Comparison of ENCODE assay signal across 8 mouse cellular contexts in genomic region chr13:55486029-55486794, GRCm38 (mm10). TPM values are rescaled to one million over a fixed set of nuclear protein-coding genes. Genes with fewer than 3 reads are reported as not detected.
DNase-seq lines count a peak whose midpoint lies in the region; ATAC-seq and TF ChIP-seq lines count a peak whose summit lies in the region.

No protein-coding gene starts in this region.

- TF ChIP-seq CTCF in kidney, postnatal 0 days (IDR thresholded peaks at IDR 0.05; ENCODE audit: low read depth), result no peak
- TF ChIP-seq CTCF in cortical plate, adult 2 months (IDR thresholded peaks at IDR 0.05; ENCODE audit: extremely low read depth, insufficient read depth, low read length), result no peak
- no peak for TF ChIP-seq CTCF in liver, postnatal 0 days (IDR thresholded peaks at IDR 0.05; ENCODE audit: low read depth)

- peak overlapping the region; percentile 96 for H3K4me2 ChIP-seq in kidney, postnatal 0 days (ENCODE audit: low read length)
- peak overlapping the region; percentile 95 for H3K4me2 ChIP-seq in heart, embryonic 16.5 days (ENCODE audit: low read depth, low read length)
- peak overlapping the region; percentile 81 for H3K4me2 ChIP-seq in liver, postnatal 0 days (ENCODE audit: low read depth, low read length)

- no peak for TF ChIP-seq EP300 in liver, postnatal 0 days (IDR thresholded peaks at IDR 0.05; ENCODE audit: low read depth)

- 33% methylated on average over 14 of the region's 14 CpGs for WGBS in kidney, postnatal 0 days
- WGBS in heart, embryonic 16.5 days, result 49% methylated on average over 14 of the region's 14 CpGs
- 56% methylated on average over 14 of the region's 14 CpGs for WGBS in liver, postnatal 0 days (ENCODE audit: insufficient replicate concordance)

- H3K27ac ChIP-seq in kidney, postnatal 0 days, result no peak overlapping the region
- 0 out of 2 replicates have a peak overlapping the region, but pooled peaks have one; percentile 80 for H3K27ac ChIP-seq in cortical plate, adult 2 months (ENCODE audit: insufficient read depth, low read length)
- H3K27ac ChIP-seq in heart, embryonic 16.5 days (ENCODE audit: low read length), result no peak overlapping the region
- no peak overlapping the region for H3K27ac ChIP-seq in liver, postnatal 0 days (ENCODE audit: low read depth)

- peak overlapping the region; percentile 93 for H3K4me3 ChIP-seq in kidney, postnatal 0 days (replicated peaks; ENCODE audit: low read depth, low read length)
- H3K4me3 ChIP-seq in cortical plate, adult 2 months (ENCODE audit: insufficient read depth, low read length), result peak overlapping the region; percentile 68
- H3K4me3 ChIP-seq in heart, embryonic 16.5 days (ENCODE audit: low read length), result peak overlapping the region; percentile 60
- H3K4me3 ChIP-seq in liver, postnatal 0 days (ENCODE audit: low read depth, low read length), result 0 out of 2 replicates have a peak overlapping the region, but pooled peaks have one; percentile 56

- H3K4me1 ChIP-seq in kidney, postnatal 0 days (replicated peaks; ENCODE audit: insufficient read depth, low read length), result peaks cover 29% of the 10 kb centered on the region; the same call in 1 of the 2 replicates
- H3K4me1 ChIP-seq in cortical plate, adult 2 months (ENCODE audit: control insufficient read depth, insufficient read depth, low read length), result no peaks in the 10 kb centered on the region
- peaks cover 51% of the 10 kb centered on the region for H3K4me1 ChIP-seq in heart, embryonic 16.5 days (ENCODE audit: control insufficient read depth, insufficient read depth, low read length)
- peaks cover 7% of the 10 kb centered on the region for H3K4me1 ChIP-seq in liver, postnatal 0 days (ENCODE audit: insufficient read depth)

- no peaks in the 10 kb centered on the region for H3K9me3 ChIP-seq in kidney, postnatal 0 days (replicated peaks; ENCODE audit: low read length)
- no peaks in the 10 kb centered on the region for H3K9me3 ChIP-seq in heart, embryonic 16.5 days (replicated peaks; ENCODE audit: control insufficient read depth, low read length)
- no peaks in the 10 kb centered on the region for H3K9me3 ChIP-seq in liver, postnatal 0 days (ENCODE audit: low read length)

- ATAC-seq in kidney, postnatal 0 days (replicated peaks; ENCODE audit: low FRiP score, low read depth), result no peak
- ATAC-seq in heart, embryonic 16.5 days (replicated peaks; ENCODE audit: extremely low read depth, insufficient read depth, low FRiP score), result no peak
- ATAC-seq in liver, postnatal 0 days, result no peak
- no peak for ATAC-seq in monocyte, adult 5-6 weeks (replicated peaks; ENCODE audit: insufficient number of reproducible peaks, low FRiP score, low TSS enrichment, poor library complexity, severe bottlenecking)

- H3K9ac ChIP-seq in kidney, postnatal 0 days (ENCODE audit: low read depth, low read length), result peak overlapping the region; percentile 97; the same call in 1 of the 2 replicates
- H3K9ac ChIP-seq in heart, embryonic 16.5 days (ENCODE audit: low read length), result peak overlapping the region; percentile 77
- no peak overlapping the region for H3K9ac ChIP-seq in liver, postnatal 0 days (replicated peaks)

- TF ChIP-seq POLR2A in cortical plate, adult 2 months (IDR thresholded peaks at IDR 0.05; ENCODE audit: extremely low read depth, insufficient read depth, low read length), result no peak

- peaks cover 7% of the 10 kb centered on the region; the same call in 1 of the 2 replicates for H3K36me3 ChIP-seq in kidney, postnatal 0 days (ENCODE audit: insufficient read depth, low read length)
- peaks cover 6% of the 10 kb centered on the region for H3K36me3 ChIP-seq in heart, embryonic 16.5 days (ENCODE audit: control insufficient read depth, insufficient read depth)
- no peaks in the 10 kb centered on the region for H3K36me3 ChIP-seq in liver, postnatal 0 days (replicated peaks; ENCODE audit: insufficient read depth, low read length)

- DNase-seq in kidney, postnatal 0 days (ENCODE audit: low spot score), result no peak
- no peak for DNase-seq in kidney, adult 8-10 months
- no peak for DNase-seq in liver, postnatal 0 days
- DNase-seq in natural killer cell, adult 2 months (ENCODE audit: low spot score in 2 of 2), result no peak
- DNase-seq in layer of hippocampus, postnatal 25 days (ENCODE audit: extremely low spot score in 1 of 2, low spot score in 1 of 2), result no peak

- no peaks in the 10 kb centered on the region for H3K27me3 ChIP-seq in kidney, postnatal 0 days (ENCODE audit: insufficient read depth, low read length)
- H3K27me3 ChIP-seq in heart, embryonic 16.5 days (ENCODE audit: control insufficient read depth, insufficient read depth, low read length), result peaks cover 60% of the 10 kb centered on the region
- H3K27me3 ChIP-seq in liver, postnatal 0 days (ENCODE audit: insufficient read depth, low read length), result peaks cover 43% of the 10 kb centered on the region

RNA-seq across cellular contexts. Expression of gene Dbn1, which starts 1.7 kb away (rescaled TPM):
- polyA plus RNA-seq in kidney, postnatal 0 days (2015; fragmentation: Nextera tagmentation; extraction: Ambion mirVana), result 104 and 125 TPM in 2 replicates
- polyA plus RNA-seq in cortical plate, adult 2 months (2012; rRNA removed), result 336 and 368 TPM in 2 replicates
- polyA plus RNA-seq in heart, embryonic 16.5 days (2015; fragmentation: Nextera tagmentation; extraction: Ambion mirVana), result 59.4 and 62.5 TPM in 2 replicates
- polyA plus RNA-seq in liver, postnatal 0 days (2015; fragmentation: Nextera tagmentation; extraction: Ambion mirVana), result 4.1 and 4.2 TPM in 2 replicates
- total RNA-seq in monocyte, adult 5-6 weeks (2017), result 0.58 TPM in 1 of 3 replicates, not detected in the others
- total RNA-seq in layer of hippocampus, postnatal 25 days (2021), result 100 to 1,000 TPM; 356 to 398 TPM

RNA-seq across cellular contexts. Expression of gene Prr7, which starts 22.1 kb away (rescaled TPM):
- polyA plus RNA-seq in kidney, postnatal 0 days (2015; fragmentation: Nextera tagmentation; extraction: Ambion mirVana), result 0.63 and 0.75 TPM in 2 replicates
- 68.1 and 73.5 TPM in 2 replicates for polyA plus RNA-seq in cortical plate, adult 2 months (2012; rRNA removed)
- polyA plus RNA-seq in heart, embryonic 16.5 days (2015; fragmentation: Nextera tagmentation; extraction: Ambion mirVana), result 0.25 and 0.28 TPM in 2 replicates
- polyA plus RNA-seq in liver, postnatal 0 days (2015; fragmentation: Nextera tagmentation; extraction: Ambion mirVana), result not detected in 2 replicates
- 2.2 to 3.8 TPM in 2 of 3 replicates, not detected in the other for total RNA-seq in monocyte, adult 5-6 weeks (2017)
- total RNA-seq in layer of hippocampus, postnatal 25 days (2021), result 10 to 100 TPM; 96.9 to 97.3 TPM

RNA-seq across cellular contexts. Expression of gene Pdlim7, which starts 27.3 kb away (rescaled TPM):
- 112 and 124 TPM in 2 replicates for polyA plus RNA-seq in kidney, postnatal 0 days (2015; fragmentation: Nextera tagmentation; extraction: Ambion mirVana)
- polyA plus RNA-seq in cortical plate, adult 2 months (2012; rRNA removed), result 168 and 171 TPM in 2 replicates
- 229 and 248 TPM in 2 replicates for polyA plus RNA-seq in heart, embryonic 16.5 days (2015; fragmentation: Nextera tagmentation; extraction: Ambion mirVana)
- polyA plus RNA-seq in liver, postnatal 0 days (2015; fragmentation: Nextera tagmentation; extraction: Ambion mirVana), result 15.9 and 17.0 TPM in 2 replicates
- total RNA-seq in monocyte, adult 5-6 weeks (2017), result 4.7 to 13.5 TPM (median 10.5 TPM) in 3 replicates
- 10 to 100 TPM; 86.6 to 97.7 TPM for total RNA-seq in layer of hippocampus, postnatal 25 days (2021)

RNA-seq across cellular contexts. Expression of gene Grk6, which starts 41.3 kb away (rescaled TPM):
- polyA plus RNA-seq in kidney, postnatal 0 days (2015; fragmentation: Nextera tagmentation; extraction: Ambion mirVana), result 29.5 and 29.8 TPM in 2 replicates
- polyA plus RNA-seq in cortical plate, adult 2 months (2012; rRNA removed), result 75.3 and 80.1 TPM in 2 replicates
- 11.4 and 19.4 TPM in 2 replicates for polyA plus RNA-seq in heart, embryonic 16.5 days (2015; fragmentation: Nextera tagmentation; extraction: Ambion mirVana)
- polyA plus RNA-seq in liver, postnatal 0 days (2015; fragmentation: Nextera tagmentation; extraction: Ambion mirVana), result 15.9 and 16.7 TPM in 2 replicates
- 179 to 219 TPM (median 207 TPM) in 3 replicates for total RNA-seq in monocyte, adult 5-6 weeks (2017)
- 10 to 100 TPM; 66.7 to 74.7 TPM for total RNA-seq in layer of hippocampus, postnatal 25 days (2021)

RNA-seq across cellular contexts. Expression of gene Dok3, which starts 42.9 kb away (rescaled TPM):
- 1.7 and 1.8 TPM in 2 replicates for polyA plus RNA-seq in kidney, postnatal 0 days (2015; fragmentation: Nextera tagmentation; extraction: Ambion mirVana)
- polyA plus RNA-seq in cortical plate, adult 2 months (2012; rRNA removed), result 15.6 and 16.8 TPM in 2 replicates
- polyA plus RNA-seq in heart, embryonic 16.5 days (2015; fragmentation: Nextera tagmentation; extraction: Ambion mirVana), result 1.9 and 2.2 TPM in 2 replicates
- 18.1 and 20.2 TPM in 2 replicates for polyA plus RNA-seq in liver, postnatal 0 days (2015; fragmentation: Nextera tagmentation; extraction: Ambion mirVana)
- total RNA-seq in monocyte, adult 5-6 weeks (2017), result 86.5 to 105 TPM (median 104 TPM) in 3 replicates
- 1 to 10 TPM; 9.6 to 9.7 TPM for total RNA-seq in layer of hippocampus, postnatal 25 days (2021)

Comparison
In these comparisons a context has a peak if more than half of its experiments do, and no peak if none do; other contexts are left out.
1. RNA of gene Dbn1, which starts 1.7 kb away (polyA plus RNA-seq): 336 to 368 TPM in cortical plate, adult 2 months, 104 to 125 TPM in kidney, postnatal 0 days and 59.4 to 62.5 TPM in heart, embryonic 16.5 days; 4.1 to 4.2 TPM in liver, postnatal 0 days; every median in the first group is over 10 times any median in the second.
2. RNA of gene Prr7, which starts 22.1 kb away (polyA plus RNA-seq): 68.1 to 73.5 TPM in cortical plate, adult 2 months; 0.63 to 0.75 TPM in kidney, postnatal 0 days, 0.25 to 0.28 TPM in heart, embryonic 16.5 days and not detected in liver, postnatal 0 days; every median in the first group is over 10 times any median in the second.
3. Peak in every context shown above with its lines, with median percentiles within 50 percentile points of each other: H3K4me2 ChIP-seq and H3K4me3 ChIP-seq.